Mouse (Mus musculus) retina, postnatal 1 day (tissue): ENCODE measurements around the gene Igf1r.

Source experiments
- DNase-seq: peaks from one replicate; pipeline ENCODE4 v3.0.0-alpha.2; 2012

The Igf1r gene

GRCm38 (mm10) chr7:68011385-68012122 is 58.9 kb downstream of the Igf1r start:
- DNase-seq = no peak

GRCm38 (mm10) chr7:68012123-68012474 is 59.5 kb downstream of the Igf1r start:
- DNase-seq = no peak

GRCm38 (mm10) chr7:68014495-68014894 is 61.9 kb downstream of the Igf1r start:
- no peak for DNase-seq

- DNase-seq = no peak
Measured at GRCm38 (mm10) chr7:68015404-68015803, 62.8 kb downstream of the Igf1r start.

- DNase-seq = no peak
Measured at GRCm38 (mm10) chr7:68018038-68018437, 65.4 kb downstream of the Igf1r start.

- DNase-seq = no peak
Measured at GRCm38 (mm10) chr7:68020556-68020955, 67.9 kb downstream of the Igf1r start.

- no peak for DNase-seq
Measured at GRCm38 (mm10) chr7:68021741-68022140, 69.1 kb downstream of the Igf1r start.

GRCm38 (mm10) chr7:68022188-68022587 is 69.6 kb downstream of the Igf1r start:
- DNase-seq = no peak

GRCm38 (mm10) chr7:68023882-68024281 is 71.3 kb downstream of the Igf1r start:
- DNase-seq = no peak

- DNase-seq = peak; percentile 34
Measured at GRCm38 (mm10) chr7:68024625-68025024, 72.0 kb downstream of the Igf1r start.

- no peak for DNase-seq
Measured at GRCm38 (mm10) chr7:68025396-68025795, 72.8 kb downstream of the Igf1r start.

- no peak for DNase-seq
Measured at GRCm38 (mm10) chr7:68026076-68026475, 73.4 kb downstream of the Igf1r start.

GRCm38 (mm10) chr7:68028167-68028566 is 75.5 kb downstream of the Igf1r start:
- no peak for DNase-seq

GRCm38 (mm10) chr7:68030846-68031245 is 78.2 kb downstream of the Igf1r start:
- DNase-seq = peak; percentile 57

GRCm38 (mm10) chr7:68036527-68036926 is 83.9 kb downstream of the Igf1r start:
- DNase-seq = no peak

- DNase-seq = no peak
Measured at GRCm38 (mm10) chr7:68038846-68039245, 86.2 kb downstream of the Igf1r start.

- no peak for DNase-seq
Measured at GRCm38 (mm10) chr7:68039550-68039949, 86.9 kb downstream of the Igf1r start.

GRCm38 (mm10) chr7:68044621-68045020 is 92.0 kb downstream of the Igf1r start:
- no peak for DNase-seq

- no peak for DNase-seq
Measured at GRCm38 (mm10) chr7:68047152-68047551, 94.5 kb downstream of the Igf1r start.

GRCm38 (mm10) chr7:68048532-68048931 is 95.9 kb downstream of the Igf1r start:
- DNase-seq = no peak

- no peak for DNase-seq
Measured at GRCm38 (mm10) chr7:68049048-68049447, 96.4 kb downstream of the Igf1r start.

GRCm38 (mm10) chr7:68053002-68053624 is 100.5 kb downstream of the Igf1r start:
- no peak for DNase-seq

- no peak for DNase-seq
Measured at GRCm38 (mm10) chr7:68054498-68054897, 101.9 kb downstream of the Igf1r start.

GRCm38 (mm10) chr7:68054956-68055355 is 102.3 kb downstream of the Igf1r start:
- DNase-seq = no peak

- DNase-seq = no peak
Measured at GRCm38 (mm10) chr7:68057010-68057409, 104.4 kb downstream of the Igf1r start.
